Mouse (Mus musculus) C2C12 (cell line): ENCODE results near the gene 9230104L09Rik. TPM values are rescaled to one million over a fixed set of nuclear protein-coding genes. Genes with fewer than 3 reads are reported as not detected.

Experiments used
- H3K27me3 ChIP-seq: one replicate; pipeline ENCODE4 v1.6.1; 2011; ENCODE audit not compliant: control insufficient read depth, insufficient read depth, insufficient read length
- H3K36me3 ChIP-seq: one replicate; pipeline ENCODE4 v1.6.1; 2011; ENCODE audit not compliant: control insufficient read depth, insufficient read depth
- H3K4me3 ChIP-seq: one replicate; pipeline ENCODE4 v1.5.1; 2011; ENCODE audit warnings: mild to moderate bottlenecking, control low read depth; ENCODE audit not compliant: poor library complexity, insufficient read depth, severe bottlenecking
- H3K79me2 ChIP-seq: one replicate; pipeline ENCODE4 v1.6.1; 2011; ENCODE audit not compliant: control insufficient read depth, insufficient read depth
- H3K79me3 ChIP-seq: one replicate; pipeline ENCODE4 v1.6.1; 2011; ENCODE audit warnings: low read depth, control low read depth
- H3ac ChIP-seq: one replicate; pipeline ENCODE3; 2011; ENCODE audit warnings: low read depth; ENCODE audit not compliant: control insufficient read depth, insufficient read length
- CEBPB ChIP-seq: IDR thresholded peaks from one replicate; pipeline ENCODE4 v1.6.1; 2011; ENCODE audit warnings: low read depth, mild to moderate bottlenecking, control low read depth, moderate library complexity
- CTCF ChIP-seq: IDR thresholded peaks from one replicate; pipeline ENCODE4 v1.5.1; 2011; ENCODE audit not compliant: control insufficient read depth, insufficient read depth, insufficient read length
- FOSL1 ChIP-seq: IDR thresholded peaks from one replicate; pipeline ENCODE4 v1.8.0; 2011; ENCODE audit warnings: mild to moderate bottlenecking, low read length; ENCODE audit not compliant: poor library complexity, insufficient read depth, severe bottlenecking
- MAX ChIP-seq: IDR thresholded peaks from one replicate; pipeline ENCODE4 v1.6.1; 2011; ENCODE audit warnings: mild to moderate bottlenecking, control low read depth
- MYOD1 ChIP-seq: IDR thresholded peaks from one replicate; pipeline ENCODE4 v1.6.1; 2011; ENCODE audit warnings: low read depth; ENCODE audit not compliant: control insufficient read depth, insufficient read length
- MYOG ChIP-seq: IDR thresholded peaks from one replicate; pipeline ENCODE4 v1.6.1; 2011; ENCODE audit not compliant: control insufficient read depth, insufficient read length; ENCODE audit errors: extremely low read depth
- USF1 ChIP-seq: IDR thresholded peaks from one replicate; pipeline ENCODE4 v1.6.1; 2011; ENCODE audit warnings: low read depth, mild to moderate bottlenecking, control low read depth, moderate library complexity
- polyA plus RNA-seq: library from polyadenylated mRNA; unstranded; fragments of >200 nt; fragmentation: generic; extraction: Trizol; gene quantifications from one replicate; pipeline ENCODE4 v1.2.1, GENCODE M21; 2012; ENCODE audit warnings: missing spikeins

9230104L09Rik gene
- polyA plus RNA-seq, 1 experiment: not detected

DNA sequence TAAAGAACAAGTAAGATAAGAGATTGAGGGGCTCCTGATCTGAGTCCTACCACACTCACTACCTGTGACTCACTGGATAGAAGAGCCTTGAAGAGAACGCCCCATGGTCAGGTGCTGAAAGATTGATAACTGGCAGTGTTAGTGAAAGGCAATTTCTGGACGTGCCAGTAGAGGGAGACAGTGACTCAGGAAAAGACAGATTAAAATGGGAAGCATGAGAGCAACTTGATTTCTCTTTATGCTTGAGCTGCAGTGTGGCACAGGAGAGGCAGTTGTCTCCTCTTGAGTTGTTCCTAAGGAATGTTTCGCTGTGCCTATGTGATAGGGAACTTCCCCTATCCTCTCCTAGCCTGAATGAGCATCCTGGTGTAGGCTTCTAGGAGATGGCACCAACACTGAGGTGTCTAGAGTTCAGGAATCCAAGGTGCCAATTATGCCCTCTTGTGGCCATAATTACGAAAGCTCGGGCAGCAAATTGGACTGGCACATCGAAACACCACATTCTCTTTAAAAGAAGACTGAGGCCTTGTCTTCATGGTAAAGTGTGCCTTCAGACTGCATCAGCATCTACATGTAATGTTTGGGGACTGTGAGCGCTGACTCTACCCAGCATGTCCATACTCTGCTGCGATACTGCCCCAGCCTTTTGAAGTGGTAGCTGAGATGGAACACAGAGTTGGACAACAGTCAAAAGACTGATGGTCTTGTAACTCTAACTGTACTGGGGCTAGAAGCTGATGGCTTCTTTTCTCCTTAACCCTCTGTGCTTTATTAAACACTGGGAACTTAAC lies 13.5 kb downstream of the 9230104L09Rik start:
- no peak overlapping the region for H3ac ChIP-seq
- H3K36me3 ChIP-seq: no peaks in the 10 kb centered on the region
- no peaks in the 10 kb centered on the region for H3K79me3 ChIP-seq
- TF ChIP-seq CEBPB (no peak), CTCF (peak; percentile 48)
- H3K27me3 ChIP-seq: no peaks in the 10 kb centered on the region
- H3K4me3 ChIP-seq: no peak overlapping the region
- H3K79me2 ChIP-seq: no peaks in the 10 kb centered on the region

- Histone ChIP-seq H3ac (no peak overlapping the region), H3K27me3 (no peaks in the 10 kb centered on the region), H3K79me2 (no peaks in the 10 kb centered on the region), H3K79me3 (no peaks in the 10 kb centered on the region), H3K36me3 (no peaks in the 10 kb centered on the region), H3K4me3 (no peak overlapping the region)
- no peak for TF ChIP-seq MYOD1
- TF ChIP-seq FOSL1: no peak
- no peak for TF ChIP-seq MYOG
These were observed 25.6 kb downstream of the 9230104L09Rik start for GRCm38 (mm10) chr2:148839224-148839623.

- H3K36me3 ChIP-seq: no peaks in the 10 kb centered on the region
- H3K79me2 ChIP-seq: no peaks in the 10 kb centered on the region
- no peaks in the 10 kb centered on the region for H3K27me3 ChIP-seq
- TF ChIP-seq MYOD1 (no peak), FOSL1 (no peak), MAX (no peak), USF1 (no peak), MYOG (no peak), CEBPB (no peak), CTCF (no peak)
- H3K4me3 ChIP-seq: no peak overlapping the region
- no peaks in the 10 kb centered on the region for H3K79me3 ChIP-seq
- no peak overlapping the region for H3ac ChIP-seq
These were observed 26.6 kb downstream of the 9230104L09Rik start for GRCm38 (mm10) chr2:148838075-148838777.

DNA sequence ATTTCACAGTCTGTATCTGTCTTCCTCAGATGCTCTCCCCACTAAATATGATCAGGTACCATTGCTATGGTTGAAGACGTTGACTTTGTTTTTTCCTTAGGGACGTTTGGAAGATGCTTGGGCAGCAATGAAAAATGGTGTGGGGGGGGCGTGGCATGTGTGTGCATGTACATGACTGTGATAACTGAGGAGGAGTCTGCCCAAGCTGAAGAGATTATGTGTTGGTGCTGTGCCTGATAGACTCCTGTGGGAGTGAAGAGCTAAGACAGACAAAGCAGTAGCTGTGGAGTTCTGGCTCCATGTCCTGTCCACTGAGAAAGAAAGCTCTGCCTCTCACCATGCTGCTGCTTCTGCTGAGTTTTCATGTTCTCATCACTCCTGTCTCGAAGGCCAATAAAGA lies 29.9 kb downstream of the 9230104L09Rik start, which contains the start of gene Cst9:
TSS of gene Cst9 (plus strand) at position 236 of the 400 bp plus-strand sequence.
- TF ChIP-seq MYOG: no peak
- no peak for TF ChIP-seq MYOD1
- TF ChIP-seq FOSL1: no peak
- no peak for TF ChIP-seq CTCF
- no peak for TF ChIP-seq CEBPB
- no peak for TF ChIP-seq MAX
- no peak for TF ChIP-seq USF1
- Histone ChIP-seq H3ac (no peak within 1 kb of the TSS), H3K4me3 (no peak within 1 kb of the TSS), H3K27me3 (no peaks in the 10 kb centered on the region), H3K79me3 (no peaks in the 10 kb centered on the region), H3K36me3 (no peaks in the 10 kb centered on the region), H3K79me2 (no peaks in the 10 kb centered on the region)

GRCm38 (mm10) chr2:148825986-148826385 lies 38.9 kb downstream of the 9230104L09Rik start:
- Histone ChIP-seq H3ac (no peak overlapping the region), H3K27me3 (no peaks in the 10 kb centered on the region), H3K79me2 (no peaks in the 10 kb centered on the region), H3K79me3 (no peaks in the 10 kb centered on the region), H3K4me3 (no peak overlapping the region), H3K36me3 (no peaks in the 10 kb centered on the region)
- no peak for TF ChIP-seq FOSL1

- Histone ChIP-seq H3K36me3 (no peaks in the 10 kb centered on the region), H3K79me2 (no peaks in the 10 kb centered on the region), H3ac (no peak within 1 kb of the TSS), H3K4me3 (no peak within 1 kb of the TSS), H3K27me3 (no peaks in the 10 kb centered on the region), H3K79me3 (no peaks in the 10 kb centered on the region)
- TF ChIP-seq MYOG (no peak), FOSL1 (no peak), CEBPB (no peak), MYOD1 (no peak), MAX (no peak), USF1 (no peak), CTCF (no peak)
These were observed 44.9 kb downstream of the 9230104L09Rik start, which contains the start of gene Cst13 for GRCm38 (mm10) chr2:148819909-148820308. Gene Cst13, plus strand, starts transcription at chr2:148820081.
